Mouse (Mus musculus): Measurements from ENCODE around the gene Dhx15. TPM values are rescaled to one million over a fixed set of nuclear protein-coding genes. Genes with fewer than 3 reads are reported as not detected.

Gene Dhx15
- polyA plus RNA-seq, 1 experiment from 2014 or later: 161 TPM

GRCm38 (mm10) chr5:52145684-52146083, 44.6 kb downstream of the Dhx15 start:
- in situ Hi-C loops (cut with MboI; ENCODE audit: low pct_unique_long_range_greater_than_20kb): no loop called here
- ATAC-seq: no peak
- TF ChIP-seq CTCF (IDR thresholded peaks at IDR 0.05): no peak
- DNase-seq (ENCODE audit: low read depth, low spot score): no peak
- H3K27me3 ChIP-seq: no peaks in the 10 kb centered on the region
- ChIA-PET POLR2A (no interaction called here), CTCF (interaction anchor here (1.2 kb wide), 1 partner anchor 10 kb away, joined by 5 read pairs; no protein-coding TSS in a partner anchor)

- no peaks in the 10 kb centered on the region for H3K27me3 ChIP-seq
- no peak for TF ChIP-seq CTCF (IDR thresholded peaks at IDR 0.05)
- POLR2A ChIA-PET: no interaction called here
- no peak for DNase-seq (ENCODE audit: low read depth, low spot score)
- in situ Hi-C loops (cut with MboI; ENCODE audit: low pct_unique_long_range_greater_than_20kb): no loop called here
- ATAC-seq: no peak
- CTCF ChIA-PET: no interaction called here
Observed at GRCm38 (mm10) chr5:52141936-52142335, 48.4 kb downstream of the Dhx15 start.

- no peak for TF ChIP-seq CTCF (IDR thresholded peaks at IDR 0.05)
- ChIA-PET POLR2A (interaction anchor here (0.6 kb wide), 1 partner anchor 311 kb away, joined by 3 read pairs; no protein-coding TSS in a partner anchor), CTCF (interaction anchor here (1.1 to 1.8 kb wide), 4 partner anchors 10 to 57 kb away, joined by 3 to 5 read pairs (median 3); no protein-coding TSS in a partner anchor)
- H3K27me3 ChIP-seq: no peaks in the 10 kb centered on the region
- in situ Hi-C loops (cut with MboI; ENCODE audit: low pct_unique_long_range_greater_than_20kb): no loop called here
- ATAC-seq (no peak), DNase-seq (ENCODE audit: low read depth, low spot score) (no peak)
Observed at GRCm38 (mm10) chr5:52138819-52139218, 51.5 kb downstream of the Dhx15 start.

GRCm38 (mm10) chr5:52138134-52138533, 52.2 kb downstream of the Dhx15 start:
- no peak for TF ChIP-seq CTCF (IDR thresholded peaks at IDR 0.05)
- in situ Hi-C loops (cut with MboI; ENCODE audit: low pct_unique_long_range_greater_than_20kb): no loop called here
- ChIA-PET CTCF (interaction anchor here (1.1 kb wide), 1 partner anchor 58 kb away, joined by 3 read pairs; no protein-coding TSS in a partner anchor), POLR2A (interaction anchor here (0.7 to 1.6 kb wide), 2 partner anchors 95 to 613 kb away, joined by 3 read pairs; no protein-coding TSS in a partner anchor)
- no peak for DNase-seq (ENCODE audit: low read depth, low spot score)
- H3K27me3 ChIP-seq: no peaks in the 10 kb centered on the region
- ATAC-seq: peak; percentile 65

- no peak for TF ChIP-seq CTCF (IDR thresholded peaks at IDR 0.05)
- DNase-seq (ENCODE audit: low read depth, low spot score) (no peak), ATAC-seq (peak; percentile 61)
- ChIA-PET CTCF (interaction anchor here (0.8 to 1.5 kb wide), 5 partner anchors 9 to 25 kb away, joined by 3 to 5 read pairs (median 3); no protein-coding TSS in a partner anchor), POLR2A (no interaction called here)
- in situ Hi-C loops (cut with MboI; ENCODE audit: low pct_unique_long_range_greater_than_20kb): no loop called here
- no peaks in the 10 kb centered on the region for H3K27me3 ChIP-seq
Observed at GRCm38 (mm10) chr5:52135460-52136141, 54.7 kb downstream of the Dhx15 start.

GRCm38 (mm10) chr5:52132840-52133239, 57.5 kb downstream of the Dhx15 start:
- no peak for DNase-seq (ENCODE audit: low read depth, low spot score)

GRCm38 (mm10) chr5:52132092-52132491, 58.2 kb downstream of the Dhx15 start:
- DNase-seq (ENCODE audit: low read depth, low spot score) (no peak), ATAC-seq (no peak)
- ChIA-PET CTCF (interaction anchor here (0.9 to 1.5 kb wide), 2 partner anchors 12 to 18 kb away, joined by 3 to 4 read pairs; no protein-coding TSS in a partner anchor), POLR2A (no interaction called here)
- H3K27me3 ChIP-seq: no peaks in the 10 kb centered on the region
- TF ChIP-seq CTCF (IDR thresholded peaks at IDR 0.05): peak; percentile 76
- in situ Hi-C loops (cut with MboI; ENCODE audit: low pct_unique_long_range_greater_than_20kb): loop anchor here (5.0 kb wide), 1 partner anchor 390 kb away; no protein-coding TSS in a partner anchor

More at GRCm38 (mm10) chr5:52132840-52133239, 57.5 kb downstream of the Dhx15 start:
- TF ChIP-seq CTCF (IDR thresholded peaks at IDR 0.05): no peak
- H3K27me3 ChIP-seq: no peaks in the 10 kb centered on the region
- in situ Hi-C loops (cut with MboI; ENCODE audit: low pct_unique_long_range_greater_than_20kb): loop anchor here (5.0 kb wide), 1 partner anchor 389 kb away; no protein-coding TSS in a partner anchor
- POLR2A ChIA-PET: no interaction called here
- ATAC-seq: no peak
- CTCF ChIA-PET: interaction anchor here (0.9 to 1.5 kb wide), 2 partner anchors 12 to 18 kb away, joined by 3 to 4 read pairs; no protein-coding TSS in a partner anchor

GRCm38 (mm10) chr5:52131389-52131788, 58.9 kb downstream of the Dhx15 start:
- ChIA-PET POLR2A (no interaction called here), CTCF (interaction anchor here (1.5 kb wide), 1 partner anchor 19 kb away, joined by 4 read pairs; no protein-coding TSS in a partner anchor)
- no peak for TF ChIP-seq CTCF (IDR thresholded peaks at IDR 0.05)
- in situ Hi-C loops (cut with MboI; ENCODE audit: low pct_unique_long_range_greater_than_20kb): loop anchor here (5.0 kb wide), 1 partner anchor 391 kb away; no protein-coding TSS in a partner anchor
- no peaks in the 10 kb centered on the region for H3K27me3 ChIP-seq
- DNase-seq (ENCODE audit: low read depth, low spot score) (no peak), ATAC-seq (no peak)

- H3K27me3 ChIP-seq: no peaks in the 10 kb centered on the region
- no peak for TF ChIP-seq CTCF (IDR thresholded peaks at IDR 0.05)
- in situ Hi-C loops (cut with MboI; ENCODE audit: low pct_unique_long_range_greater_than_20kb): loop anchor here (5.0 kb wide), 1 partner anchor 392 kb away; no protein-coding TSS in a partner anchor
- ATAC-seq (no peak), DNase-seq (ENCODE audit: low read depth, low spot score) (no peak)
- ChIA-PET CTCF (interaction anchor here (1.1 kb wide), 1 partner anchor 11 kb away, joined by 3 read pairs; no protein-coding TSS in a partner anchor), POLR2A (no interaction called here)
Observed at GRCm38 (mm10) chr5:52130496-52130895, 59.8 kb downstream of the Dhx15 start.

- ATAC-seq: no peak
- CTCF ChIA-PET: interaction anchor here (0.8 to 1.8 kb wide), 2 partner anchors 9 to 15 kb away, joined by 3 to 6 read pairs; no protein-coding TSS in a partner anchor
- H3K27me3 ChIP-seq: no peaks in the 10 kb centered on the region
- in situ Hi-C loops (cut with MboI; ENCODE audit: low pct_unique_long_range_greater_than_20kb): loop anchor here (10.0 kb wide), 1 partner anchor 529 kb away; no protein-coding TSS in a partner anchor
- DNase-seq (ENCODE audit: low read depth, low spot score): no peak
- no peak for TF ChIP-seq CTCF (IDR thresholded peaks at IDR 0.05)
- POLR2A ChIA-PET: interaction anchor here (0.5 kb wide), 1 partner anchor 790 kb away, joined by 4 read pairs; no protein-coding TSS in a partner anchor
Observed at GRCm38 (mm10) chr5:52126263-52126662, 64.1 kb downstream of the Dhx15 start.
